Mouse (Mus musculus) lung, adult 2 months (tissue): ENCODE data around the gene Magi2.

Experiments used
- CTCF ChIP-seq: fragments of 200-500 bp; IDR thresholded peaks from 2 replicates; pipeline ENCODE4 v1.5.1; 2011; ENCODE audit warnings: mild to moderate bottlenecking, low read length, control low read depth; ENCODE audit not compliant: insufficient read depth
- POLR2A ChIP-seq: fragments of 200-500 bp; IDR thresholded peaks from 2 replicates; pipeline ENCODE4 v1.6.1; 2011; ENCODE audit warnings: low read depth, mild to moderate bottlenecking, control low read depth, low read length, borderline replicate concordance; ENCODE audit errors: extremely low read depth

GRCm38 (mm10) chr5:20249382-20249781 lies 1022.5 kb downstream of the Magi2 start:
- TF ChIP-seq CTCF, result no peak
- TF ChIP-seq POLR2A, result no peak
